Mouse (Mus musculus) liver, postnatal 0 days (tissue): ENCODE measurements around the gene Nlgn2.

Experiments used
- CTCF ChIP-seq: sonication (generic); IDR thresholded peaks from 2 replicates; pipeline ENCODE4 v1.5.1; 2016; ENCODE audit warnings: antibody characterized with exemption, low read depth
- EP300 ChIP-seq: IDR thresholded peaks from 2 replicates; pipeline ENCODE4 v1.6.1; 2016; ENCODE audit warnings: antibody characterized with exemption, low read depth, mild to moderate bottlenecking

DNA sequence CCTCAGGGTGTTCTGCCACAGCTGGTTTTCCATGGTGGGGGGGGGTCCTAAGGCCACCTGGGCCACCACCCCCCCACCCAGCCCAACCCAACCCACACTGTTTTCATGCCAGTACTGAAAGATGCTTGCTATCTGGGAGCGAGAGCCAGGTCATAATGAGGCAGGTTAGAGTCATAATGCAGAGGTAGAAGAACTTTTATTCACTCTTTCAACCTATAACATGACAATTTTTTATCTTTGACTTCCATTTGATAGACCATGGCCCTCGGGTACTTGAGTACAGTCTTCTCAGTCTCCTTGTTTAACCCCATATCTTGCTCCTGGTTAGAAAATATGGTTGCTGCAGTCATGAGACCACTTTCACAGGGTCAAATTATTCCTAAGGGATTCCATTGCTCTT, 19.2 kb downstream of the Nlgn2 start, which contains the start of gene Spem2:
- no peak for TF ChIP-seq CTCF
- TF ChIP-seq EP300, result no peak
